Mouse (Mus musculus): Measurements from ENCODE around the gene Heatr1. TPM values are rescaled to one million over a fixed set of nuclear protein-coding genes. Genes with fewer than 3 reads are reported as not detected.

Gene Heatr1
- polyA plus RNA-seq, 1 experiment, result 33.2 TPM

GRCm38 (mm10) chr13:12386286-12386685 lies 8.5 kb upstream of the Heatr1 start:
- TF ChIP-seq POLR2A (IDR thresholded peaks at IDR 0.05; ENCODE audit: borderline replicate concordance, extremely low read depth, insufficient read depth, insufficient read length, poor library complexity, severe bottlenecking) (no peak), CTCF (IDR thresholded peaks at IDR 0.05; ENCODE audit: borderline replicate concordance, extremely low read depth, insufficient read depth, insufficient read length) (peak; percentile 22; the same call in 1 of the 2 replicates)
- DNase-seq (ENCODE audit: low read depth), result peak; percentile 82

DNA sequence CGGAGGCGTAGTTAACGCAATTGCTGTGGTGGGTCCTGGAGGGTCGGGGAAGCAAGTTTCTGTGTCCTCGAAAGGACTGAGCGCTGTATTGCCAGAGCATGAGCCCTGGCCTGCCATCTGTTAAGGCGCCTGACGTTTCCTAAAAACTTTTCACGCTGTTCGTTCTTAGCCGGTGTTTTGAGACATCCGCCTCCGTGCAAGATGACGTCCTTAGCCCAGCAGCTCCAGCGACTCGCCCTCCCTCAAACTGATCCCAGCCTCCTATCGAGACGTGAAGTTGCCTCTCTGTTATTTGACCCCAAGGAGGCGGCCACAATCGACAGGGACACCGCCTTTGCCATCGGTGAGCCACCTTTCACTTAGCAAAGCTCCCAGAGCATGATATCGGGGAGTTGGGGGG lies 744 bp downstream of the Heatr1 start:
- TF ChIP-seq POLR2A (IDR thresholded peaks at IDR 0.05; ENCODE audit: borderline replicate concordance, extremely low read depth, insufficient read depth, insufficient read length, poor library complexity, severe bottlenecking) (no peak), CTCF (IDR thresholded peaks at IDR 0.05; ENCODE audit: borderline replicate concordance, extremely low read depth, insufficient read depth, insufficient read length) (no peak)
- DNase-seq (ENCODE audit: low read depth), result no peak

DNA sequence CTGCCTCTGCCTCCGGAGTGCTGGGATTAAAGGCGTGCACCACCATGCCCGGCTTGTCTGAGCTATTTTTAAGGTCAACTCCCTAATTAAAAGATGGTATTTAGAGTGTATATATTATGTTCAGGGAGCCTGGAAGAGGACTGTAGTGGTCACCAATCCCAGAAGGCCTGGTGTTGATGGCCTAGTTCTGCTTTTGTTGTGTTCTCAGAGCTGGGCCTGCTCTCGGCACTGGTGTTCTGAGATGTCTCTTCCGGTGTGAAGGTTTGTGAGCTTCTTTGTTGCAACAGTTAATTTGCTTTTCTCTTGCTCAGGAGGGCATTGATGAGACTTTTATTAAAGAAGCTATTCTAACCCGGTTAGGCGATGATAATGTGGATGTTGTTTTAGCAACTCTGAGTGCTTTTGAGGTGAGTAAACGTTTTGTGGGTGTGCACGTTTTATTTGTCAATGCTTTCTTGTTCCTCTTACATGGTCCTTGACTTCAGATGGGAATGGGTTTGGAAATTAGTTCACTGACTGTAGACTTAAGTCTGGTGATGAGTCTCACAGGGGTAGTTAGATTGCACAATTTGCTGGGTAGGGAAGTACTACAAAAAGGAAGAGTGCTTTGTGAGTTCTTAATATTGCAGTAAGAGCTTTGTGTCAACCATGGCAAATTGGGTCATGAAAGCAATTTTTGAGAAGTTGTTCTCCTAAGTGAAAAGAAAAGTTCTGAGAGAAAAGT lies 13.7 kb downstream of the Heatr1 start:
- TF ChIP-seq CTCF (IDR thresholded peaks at IDR 0.05; ENCODE audit: borderline replicate concordance, extremely low read depth, insufficient read depth, insufficient read length) (no peak), POLR2A (IDR thresholded peaks at IDR 0.05; ENCODE audit: borderline replicate concordance, extremely low read depth, insufficient read depth, insufficient read length, poor library complexity, severe bottlenecking) (no peak)
- DNase-seq (ENCODE audit: low read depth), result no peak

- DNase-seq (ENCODE audit: low read depth), result no peak
- TF ChIP-seq CTCF (IDR thresholded peaks at IDR 0.05; ENCODE audit: borderline replicate concordance, extremely low read depth, insufficient read depth, insufficient read length), result no peak
- TF ChIP-seq POLR2A (IDR thresholded peaks at IDR 0.05; ENCODE audit: borderline replicate concordance, extremely low read depth, insufficient read depth, insufficient read length, poor library complexity, severe bottlenecking), result no peak
These were observed 17.2 kb downstream of the Heatr1 start for GRCm38 (mm10) chr13:12412016-12412415.

DNA sequence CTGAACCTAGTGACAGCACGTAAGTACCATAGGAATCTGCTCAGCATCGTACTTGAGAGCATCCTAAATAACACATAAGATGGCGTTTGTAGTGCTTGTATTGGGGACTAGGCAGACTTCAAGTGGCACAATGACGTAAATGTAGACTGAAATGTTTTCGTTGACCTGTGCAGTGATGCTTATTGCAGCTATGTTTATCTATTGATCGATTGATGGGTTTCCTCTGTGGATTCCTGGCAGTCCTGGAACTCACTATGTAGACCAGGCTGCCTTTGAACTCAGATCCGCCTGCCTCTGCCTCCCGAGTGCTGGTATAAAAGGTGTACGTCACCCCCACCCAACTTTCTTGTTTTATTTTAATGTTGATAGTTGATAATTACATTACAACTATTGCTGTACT lies 25.8 kb downstream of the Heatr1 start:
- TF ChIP-seq CTCF (IDR thresholded peaks at IDR 0.05; ENCODE audit: borderline replicate concordance, extremely low read depth, insufficient read depth, insufficient read length), result no peak
- no peak for TF ChIP-seq POLR2A (IDR thresholded peaks at IDR 0.05; ENCODE audit: borderline replicate concordance, extremely low read depth, insufficient read depth, insufficient read length, poor library complexity, severe bottlenecking)
- no peak for DNase-seq (ENCODE audit: low read depth)

DNA sequence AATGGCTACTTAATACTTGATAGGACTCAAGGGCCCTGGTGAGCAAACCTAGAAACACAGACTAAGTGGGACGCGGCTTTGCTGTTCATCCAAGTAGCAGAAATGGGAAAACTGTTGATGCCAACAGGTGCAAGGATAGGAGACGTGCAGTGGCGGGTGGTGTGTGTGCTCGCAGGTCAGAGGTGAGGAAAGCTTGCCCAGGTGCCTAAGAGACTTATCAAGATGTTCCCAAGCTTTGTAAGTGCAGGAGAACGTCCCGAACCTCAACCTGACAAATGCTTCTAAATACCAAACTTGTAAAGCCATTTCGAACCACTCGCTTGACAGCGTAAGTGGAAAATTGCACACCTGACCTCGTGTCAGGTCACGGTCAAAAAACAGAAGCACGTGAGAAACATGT lies 33.7 kb downstream of the Heatr1 start:
- TF ChIP-seq CTCF (IDR thresholded peaks at IDR 0.05; ENCODE audit: borderline replicate concordance, extremely low read depth, insufficient read depth, insufficient read length) (no peak), POLR2A (IDR thresholded peaks at IDR 0.05; ENCODE audit: borderline replicate concordance, extremely low read depth, insufficient read depth, insufficient read length, poor library complexity, severe bottlenecking) (no peak)
- no peak for DNase-seq (ENCODE audit: low read depth)

DNA sequence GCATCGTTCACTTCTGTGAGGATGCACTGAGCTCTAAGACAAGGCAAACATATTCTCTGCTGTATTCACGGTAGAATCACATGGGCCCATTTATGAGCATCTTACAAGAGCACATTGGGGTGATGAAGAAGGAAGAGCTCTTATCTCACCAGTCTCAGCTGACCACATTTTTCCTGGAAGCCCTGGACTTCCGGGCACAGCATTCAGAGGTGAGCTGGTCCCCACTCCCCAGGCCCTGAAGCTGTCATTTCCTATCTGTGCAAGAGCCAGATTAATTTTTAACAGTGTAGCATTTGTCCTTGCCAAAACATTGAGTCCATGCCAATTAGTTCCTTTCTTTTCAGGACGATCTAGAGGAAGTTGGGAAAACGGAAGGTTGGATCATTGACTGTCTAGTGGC lies 39.0 kb downstream of the Heatr1 start:
- TF ChIP-seq POLR2A (IDR thresholded peaks at IDR 0.05; ENCODE audit: borderline replicate concordance, extremely low read depth, insufficient read depth, insufficient read length, poor library complexity, severe bottlenecking) (no peak), CTCF (IDR thresholded peaks at IDR 0.05; ENCODE audit: borderline replicate concordance, extremely low read depth, insufficient read depth, insufficient read length) (no peak)
- DNase-seq (ENCODE audit: low read depth), result no peak

DNA sequence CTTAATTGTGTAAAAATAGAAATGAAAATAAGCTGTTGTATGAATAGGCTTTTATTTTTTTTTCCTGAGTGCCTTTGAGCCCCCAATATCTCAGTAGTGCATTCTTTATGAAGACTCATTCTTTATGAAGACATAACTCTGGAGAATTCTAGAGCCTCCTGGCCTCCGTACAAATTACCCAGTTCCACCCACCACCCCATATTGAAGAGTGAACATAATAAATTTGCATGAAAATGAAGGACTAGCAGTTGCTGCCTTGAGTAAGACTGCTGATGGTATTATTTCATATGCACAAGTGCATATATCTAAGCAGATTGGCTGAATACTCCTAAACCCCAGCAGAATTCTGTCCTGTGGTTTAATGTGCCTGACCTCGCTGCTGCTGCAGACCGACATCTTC lies 44.8 kb downstream of the Heatr1 start:
- no peak for TF ChIP-seq CTCF (IDR thresholded peaks at IDR 0.05; ENCODE audit: borderline replicate concordance, extremely low read depth, insufficient read depth, insufficient read length)
- TF ChIP-seq POLR2A (IDR thresholded peaks at IDR 0.05; ENCODE audit: borderline replicate concordance, extremely low read depth, insufficient read depth, insufficient read length, poor library complexity, severe bottlenecking), result no peak

GRCm38 (mm10) chr13:12440813-12441212 lies 46.0 kb downstream of the Heatr1 start:
- TF ChIP-seq CTCF (IDR thresholded peaks at IDR 0.05; ENCODE audit: borderline replicate concordance, extremely low read depth, insufficient read depth, insufficient read length), result no peak
- TF ChIP-seq POLR2A (IDR thresholded peaks at IDR 0.05; ENCODE audit: borderline replicate concordance, extremely low read depth, insufficient read depth, insufficient read length, poor library complexity, severe bottlenecking), result no peak
- no peak for DNase-seq (ENCODE audit: low read depth)

More for the DNA sequence above, 44.8 kb downstream of the Heatr1 start:
- DNase-seq (ENCODE audit: low read depth), result no peak

- no peak for TF ChIP-seq CTCF (IDR thresholded peaks at IDR 0.05; ENCODE audit: borderline replicate concordance, extremely low read depth, insufficient read depth, insufficient read length)
- no peak for TF ChIP-seq POLR2A (IDR thresholded peaks at IDR 0.05; ENCODE audit: borderline replicate concordance, extremely low read depth, insufficient read depth, insufficient read length, poor library complexity, severe bottlenecking)
- peak; percentile 52 for DNase-seq (ENCODE audit: low read depth)
These were observed 47.3 kb downstream of the Heatr1 start for GRCm38 (mm10) chr13:12442008-12442587.

GRCm38 (mm10) chr13:12453150-12453549 lies 58.3 kb downstream of the Heatr1 start:
- DNase-seq (ENCODE audit: low read depth), result no peak
- TF ChIP-seq POLR2A (IDR thresholded peaks at IDR 0.05; ENCODE audit: borderline replicate concordance, extremely low read depth, insufficient read depth, insufficient read length, poor library complexity, severe bottlenecking) (no peak), CTCF (IDR thresholded peaks at IDR 0.05; ENCODE audit: borderline replicate concordance, extremely low read depth, insufficient read depth, insufficient read length) (no peak)

Measured in brain, embryonic 14.5 days (tissue).